Mouse (Mus musculus): ENCODE measurements at regions not wholly inside any gene's neighbourhood (a gene's known extent, or its start where the extent isn't known, plus 50 kb on each side); places are given as distances from the start of the nearest gene placed in this dataset.

- no peak for ATAC-seq
These were observed 105.8 kb upstream of the Maf start for GRCm38 (mm10) chr8:115813426-115813825.

DNA sequence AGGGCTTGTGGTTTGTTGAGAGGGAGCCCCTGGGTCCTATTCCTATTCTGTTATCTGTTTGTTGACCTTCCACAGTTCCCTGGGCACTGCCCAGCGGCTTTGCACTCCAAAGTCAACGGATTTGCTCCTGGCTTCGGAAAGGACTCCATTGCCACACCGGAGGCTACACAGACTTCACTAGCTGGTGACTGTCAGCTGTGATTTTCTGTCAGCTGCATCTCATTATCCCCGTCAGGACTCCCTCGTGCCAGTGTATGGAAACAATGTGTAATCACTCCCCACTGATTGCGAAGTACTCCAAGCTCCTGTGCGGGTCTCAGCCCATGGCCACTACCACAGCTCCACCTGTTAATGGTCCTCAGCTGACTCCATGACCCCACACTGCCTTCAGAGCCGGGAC lies 99.0 kb upstream of the Maf start:
- ATAC-seq: no peak

- no peak for ATAC-seq
These were observed 98.5 kb upstream of the Maf start for GRCm38 (mm10) chr8:115806139-115806538.

- ATAC-seq: no peak
These were observed 86.0 kb upstream of the Maf start for GRCm38 (mm10) chr8:115793587-115793986.

- ATAC-seq: no peak
These were observed 80.8 kb upstream of the Maf start for GRCm38 (mm10) chr8:115788421-115788820.

DNA sequence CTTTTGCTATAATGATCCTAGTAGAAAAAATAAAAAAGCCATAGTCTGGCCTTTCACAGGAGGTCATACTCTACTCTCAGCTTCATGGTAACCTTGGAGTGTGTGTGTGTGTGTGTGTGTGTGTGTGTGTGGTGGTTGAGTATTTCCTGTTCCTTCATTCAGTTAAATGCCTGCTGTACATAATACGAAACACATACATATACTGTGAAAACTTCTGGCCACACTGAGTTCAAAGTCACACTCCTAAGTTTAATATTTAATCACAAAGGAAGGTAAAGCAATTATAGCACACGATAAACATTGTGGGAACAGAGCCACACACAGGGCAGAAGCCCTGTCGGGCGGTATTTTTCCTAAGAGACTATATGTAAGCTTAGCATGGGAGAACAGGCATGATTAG lies 78.6 kb upstream of the Maf start:
- no peak for ATAC-seq

DNA sequence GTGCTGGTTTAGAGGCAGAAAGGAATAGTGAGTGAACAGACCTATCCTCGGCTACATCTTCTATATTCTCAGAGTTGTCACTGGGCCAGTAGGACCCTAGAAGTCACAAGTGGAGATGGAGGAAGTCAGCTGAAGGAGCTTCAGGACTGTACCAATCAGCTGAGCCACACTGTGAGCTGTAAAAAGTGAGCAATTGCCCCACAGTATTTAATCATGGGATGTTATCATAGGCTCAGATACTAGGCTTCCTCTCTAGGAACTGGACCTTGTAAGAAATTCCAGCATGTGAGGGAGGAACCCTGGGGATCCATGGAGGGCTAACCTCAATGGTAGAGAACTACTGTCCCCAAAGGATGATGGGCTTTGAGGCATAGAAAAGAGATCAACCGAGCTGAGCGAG lies 78.2 kb upstream of the Maf start:
- ATAC-seq: no peak

DNA sequence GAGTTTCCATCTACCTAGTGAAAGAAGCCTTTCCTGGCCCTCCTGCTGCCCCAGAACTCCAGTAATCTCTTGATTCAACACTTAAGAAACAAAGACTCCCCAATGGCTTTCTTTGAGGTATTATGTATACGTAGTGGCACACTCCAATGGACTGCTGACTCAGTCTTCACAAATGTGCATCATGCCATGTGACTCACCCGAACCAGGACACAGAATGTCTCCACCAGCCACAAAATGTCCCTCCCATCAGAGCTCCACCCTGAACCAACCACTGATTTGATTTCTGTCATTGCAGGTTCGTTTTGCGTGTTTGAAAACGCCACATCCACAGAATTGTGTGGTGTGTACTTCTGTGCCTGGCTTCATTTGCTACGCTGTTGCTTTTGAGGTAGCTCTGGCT lies 75.8 kb upstream of the Maf start:
- ATAC-seq: no peak

DNA sequence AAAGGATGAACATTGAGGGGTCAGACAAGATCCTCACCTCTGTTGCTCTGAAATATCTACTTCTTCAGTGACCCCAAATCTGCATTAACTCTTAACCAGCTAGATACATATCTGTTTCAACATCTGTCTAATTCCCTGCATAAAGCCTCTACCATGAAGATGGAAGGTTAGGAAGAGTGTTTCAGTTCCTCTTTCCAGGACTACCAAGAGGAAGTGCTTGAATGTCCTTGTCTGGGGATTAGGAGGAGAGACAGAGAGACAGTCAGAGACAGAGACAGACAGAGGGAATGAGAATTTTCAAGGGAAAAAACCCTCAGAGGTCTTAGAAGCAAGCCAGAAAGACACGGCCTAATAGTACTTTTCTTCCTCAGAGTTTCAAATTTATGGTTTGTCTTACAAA lies 70.8 kb upstream of the Maf start:
- no peak for ATAC-seq

DNA sequence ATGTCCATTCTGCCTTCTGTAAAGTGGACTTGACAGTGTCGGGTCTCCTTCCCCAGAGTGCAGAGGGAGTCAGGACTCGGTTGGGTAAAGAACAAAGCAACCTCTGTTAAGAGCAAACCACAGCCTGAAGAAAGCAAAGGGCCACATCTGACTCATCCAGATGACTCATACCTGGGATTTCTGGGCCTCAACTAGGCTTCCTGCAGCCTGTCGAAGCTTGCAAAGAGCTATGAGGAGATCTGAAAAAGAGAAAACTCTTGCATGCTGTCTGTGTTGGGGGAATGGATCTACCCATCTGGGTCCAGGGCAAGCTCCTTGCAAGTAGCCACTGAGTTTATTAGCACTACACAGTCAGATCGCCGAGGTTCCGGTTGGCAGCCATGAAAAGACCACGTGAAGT lies 63.5 kb upstream of the Maf start:
- peak; percentile 94 for ATAC-seq

- no peak for ATAC-seq
These were observed 61.0 kb upstream of the Maf start for GRCm38 (mm10) chr8:115768631-115769030.

DNA sequence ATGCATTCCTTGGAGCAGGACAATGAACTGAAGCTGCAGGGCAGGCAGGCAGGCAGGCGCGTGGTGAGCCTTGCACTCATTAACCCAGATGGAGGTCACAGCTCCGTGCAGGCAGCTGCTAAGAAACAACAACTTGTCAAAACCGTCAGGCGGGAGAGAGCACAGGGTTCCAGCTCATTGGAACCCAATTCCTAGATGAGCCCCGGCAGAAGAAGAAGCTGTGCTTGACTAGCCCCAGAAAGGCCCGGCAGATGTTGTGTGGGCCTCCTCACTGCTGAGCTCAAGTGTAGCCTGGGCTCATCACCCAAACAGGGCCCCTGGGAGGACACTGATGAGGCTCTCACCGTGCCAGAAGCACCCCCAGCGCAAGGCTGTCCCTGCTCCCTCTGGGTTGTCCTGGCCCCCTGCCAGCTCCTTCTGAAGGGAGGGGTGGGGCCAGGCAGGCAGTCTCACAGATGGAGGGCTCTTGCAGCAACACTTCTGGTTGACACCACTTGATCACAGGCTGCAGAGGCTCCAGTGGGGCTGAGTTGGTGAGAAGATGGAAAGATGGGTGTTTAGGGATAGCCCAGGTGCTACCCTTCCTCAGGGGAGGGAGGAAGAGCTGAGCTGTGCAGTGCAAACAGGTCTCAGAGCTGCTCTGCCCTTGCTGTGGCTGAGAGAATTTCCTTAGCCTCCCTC lies 58.8 kb upstream of the Maf start:
- ATAC-seq: no peak

- no peak for ATAC-seq
These were observed 57.0 kb upstream of the Maf start for GRCm38 (mm10) chr8:115764551-115764950.

- ATAC-seq: no peak
These were observed 50.4 kb upstream of the Maf start for GRCm38 (mm10) chr8:115758011-115758410.

All from CD4-positive, CD25-positive, alpha-beta regulatory T cell, adult 4 months (primary cell).